Mouse (Mus musculus) stomach, embryonic 14.5 days (tissue): ENCODE measurements around the gene Tmem260. TPM values are rescaled to one million over a fixed set of nuclear protein-coding genes. Genes with fewer than 3 reads are reported as not detected.

Source experiments
- ATAC-seq: fragments of 200-750 bp; cut with Nextera tagmentation; 2 replicates; pipeline ENCODE4 v1.8.0; 2017; ENCODE audit warnings: low read depth, moderate TSS enrichment; ENCODE audit not compliant: insufficient number of reproducible peaks, insufficient read depth, low FRiP score
- H3K27ac ChIP-seq: fragments of 300-500 bp; sonication (generic); 2 replicates; pipeline ENCODE4 v1.5.1; 2014; ENCODE audit warnings: mild to moderate bottlenecking, low read length, moderate library complexity, mixed read lengths
- H3K27me3 ChIP-seq: fragments of 300-500 bp; sonication (generic); 2 replicates; pipeline ENCODE4 v1.6.1; 2014; ENCODE audit warnings: low read length, control low read depth, mixed read lengths; ENCODE audit not compliant: control insufficient read depth, insufficient read depth
- H3K36me3 ChIP-seq: fragments of 300-500 bp; sonication (generic); 2 replicates; pipeline ENCODE4 v1.6.1; 2014; ENCODE audit warnings: mild to moderate bottlenecking, control low read depth, low read length, moderate library complexity, mixed read lengths; ENCODE audit not compliant: control insufficient read depth, insufficient read depth
- H3K4me1 ChIP-seq: fragments of 300-500 bp; sonication (generic); 2 replicates; pipeline ENCODE4 v1.6.1; 2014; ENCODE audit warnings: low read length, control low read depth, mixed read lengths; ENCODE audit not compliant: control insufficient read depth, insufficient read depth
- H3K4me2 ChIP-seq: fragments of 300-500 bp; sonication (generic); replicated peaks from 2 replicates; pipeline ENCODE4 v1.6.1; 2014; ENCODE audit warnings: low read depth, low read length, control low read depth
- H3K4me3 ChIP-seq: fragments of 300-500 bp; sonication (generic); 2 replicates; pipeline ENCODE4 v1.5.1; 2014; ENCODE audit warnings: low read depth, low read length, control low read depth
- H3K9ac ChIP-seq: fragments of 300-500 bp; sonication (generic); replicated peaks from 2 replicates; pipeline ENCODE4 v1.6.1; 2014; ENCODE audit warnings: low read depth, mild to moderate bottlenecking, control low read depth, low read length, moderate library complexity, mixed read lengths
- H3K9me3 ChIP-seq: fragments of 300-500 bp; sonication (generic); 2 replicates; pipeline ENCODE4 v1.6.1; 2016; ENCODE audit warnings: low read depth, low read length, control low read depth; ENCODE audit not compliant: control insufficient read depth
- WGBS: fragments of 180-500 bp; shearing (Covaris S2); extraction: QIAGEN DNeasy Blood & Tissue Kit; methylation state at CpG from one replicate; pipeline ENCODE4 v1.1.7; 2014; 5-methylcytosine and 5-hydroxymethylcytosine counted together
- polyA plus RNA-seq: library from polyadenylated mRNA; unstranded; fragments of >200 nt; fragmentation: Nextera tagmentation; extraction: Ambion mirVana; gene quantifications from 2 replicates; pipeline ENCODE4 v1.2.1, GENCODE M21; 2014

The Tmem260 gene
- polyA plus RNA-seq, 1 experiment from 2014 or later, result 27.1 TPM

GRCm38 (mm10) chr14:48545166-48545565 lies 99.2 kb downstream of the Tmem260 start:
- ATAC-seq, result no peak
- Histone ChIP-seq H3K9ac (no peak overlapping the region), H3K27ac (no peak overlapping the region), H3K9me3 (no peaks in the 10 kb centered on the region), H3K4me2 (no peak overlapping the region), H3K4me1 (no peaks in the 10 kb centered on the region), H3K27me3 (no peaks in the 10 kb centered on the region), H3K4me3 (no peak overlapping the region), H3K36me3 (no peaks in the 10 kb centered on the region)
- WGBS, result 78% methylated on average over 10 of the region's 10 CpGs

- Histone ChIP-seq H3K27ac (no peak overlapping the region), H3K36me3 (no peaks in the 10 kb centered on the region), H3K27me3 (no peaks in the 10 kb centered on the region), H3K9me3 (no peaks in the 10 kb centered on the region), H3K4me2 (no peak overlapping the region), H3K4me1 (no peaks in the 10 kb centered on the region), H3K4me3 (no peak overlapping the region), H3K9ac (no peak overlapping the region)
- ATAC-seq, result no peak
- 91% methylated on average over 3 of the region's 3 CpGs for WGBS
Measured at GRCm38 (mm10) chr14:48546009-48546408, 100.1 kb downstream of the Tmem260 start.

GRCm38 (mm10) chr14:48549703-48550102 lies 103.8 kb downstream of the Tmem260 start:
- no peaks in the 10 kb centered on the region for H3K9me3 ChIP-seq
- no peak for ATAC-seq
- no peak overlapping the region for H3K4me2 ChIP-seq
- no peaks in the 10 kb centered on the region for H3K4me1 ChIP-seq
- H3K27me3 ChIP-seq, result no peaks in the 10 kb centered on the region
- H3K4me3 ChIP-seq, result no peak overlapping the region
- no peak overlapping the region for H3K9ac ChIP-seq
- H3K27ac ChIP-seq, result no peak overlapping the region
- H3K36me3 ChIP-seq, result no peaks in the 10 kb centered on the region
- 73% methylated on average over 7 of the region's 7 CpGs for WGBS

- Histone ChIP-seq H3K4me3 (no peak overlapping the region), H3K9me3 (no peaks in the 10 kb centered on the region), H3K27me3 (no peaks in the 10 kb centered on the region), H3K27ac (no peak overlapping the region), H3K4me2 (no peak overlapping the region), H3K36me3 (no peaks in the 10 kb centered on the region), H3K9ac (no peak overlapping the region), H3K4me1 (no peaks in the 10 kb centered on the region)
- ATAC-seq, result no peak
- WGBS, result 74% methylated on average over 4 of the region's 4 CpGs
Measured at GRCm38 (mm10) chr14:48553216-48553615, 107.3 kb downstream of the Tmem260 start.

- ATAC-seq, result no peak
- no peaks in the 10 kb centered on the region for H3K9me3 ChIP-seq
- H3K27ac ChIP-seq, result no peak overlapping the region
- H3K36me3 ChIP-seq, result no peaks in the 10 kb centered on the region
- no peaks in the 10 kb centered on the region for H3K27me3 ChIP-seq
- H3K4me3 ChIP-seq, result no peak overlapping the region
- no peak overlapping the region for H3K4me2 ChIP-seq
- no peaks in the 10 kb centered on the region for H3K4me1 ChIP-seq
- no peak overlapping the region for H3K9ac ChIP-seq
- 87% methylated on average over 9 of the region's 9 CpGs for WGBS
Measured at GRCm38 (mm10) chr14:48553754-48554153, 107.8 kb downstream of the Tmem260 start.

- Histone ChIP-seq H3K4me3 (no peak overlapping the region), H3K4me2 (no peak overlapping the region), H3K36me3 (no peaks in the 10 kb centered on the region), H3K27ac (no peak overlapping the region), H3K27me3 (no peaks in the 10 kb centered on the region), H3K9me3 (no peaks in the 10 kb centered on the region), H3K4me1 (no peaks in the 10 kb centered on the region), H3K9ac (no peak overlapping the region)
- WGBS, result 69% methylated on average over 4 of the region's 4 CpGs
- ATAC-seq, result 0 out of 2 replicates have a peak, but pooled peaks have one; percentile 23
Measured at GRCm38 (mm10) chr14:48558975-48559374, 113.1 kb downstream of the Tmem260 start.

GRCm38 (mm10) chr14:48559736-48560135 lies 113.8 kb downstream of the Tmem260 start:
- 77% methylated on average over 7 of the region's 7 CpGs for WGBS
- Histone ChIP-seq H3K27ac (no peak overlapping the region), H3K9me3 (no peaks in the 10 kb centered on the region), H3K4me3 (no peak overlapping the region), H3K4me2 (no peak overlapping the region), H3K9ac (no peak overlapping the region), H3K4me1 (no peaks in the 10 kb centered on the region), H3K27me3 (no peaks in the 10 kb centered on the region), H3K36me3 (no peaks in the 10 kb centered on the region)
- ATAC-seq, result no peak

GRCm38 (mm10) chr14:48566596-48566995 lies 120.7 kb downstream of the Tmem260 start:
- Histone ChIP-seq H3K4me2 (no peak overlapping the region), H3K9me3 (no peaks in the 10 kb centered on the region), H3K4me1 (no peaks in the 10 kb centered on the region), H3K4me3 (no peak overlapping the region), H3K27me3 (no peaks in the 10 kb centered on the region), H3K9ac (no peak overlapping the region), H3K36me3 (no peaks in the 10 kb centered on the region), H3K27ac (no peak overlapping the region)
- no peak for ATAC-seq
- WGBS, result 78% methylated on average over 7 of the region's 7 CpGs
